Mouse (Mus musculus) heart, adult 2 months (tissue): Measurements from ENCODE around the gene Maff. TPM values are rescaled to one million over a fixed set of nuclear protein-coding genes. Genes with fewer than 3 reads are reported as not detected.

Source experiments
- DNase-seq, 2 experiments: peaks; one replicate each; pipeline ENCODE4 v3.0.0; 2021
- H3K27ac ChIP-seq: fragments of 200-600 bp; 2 replicates; pipeline ENCODE4 v1.8.1; 2022
- H3K27me3 ChIP-seq: fragments of 200-500 bp; 2 replicates; pipeline ENCODE4 v1.6.1; 2012; ENCODE audit warnings: mild to moderate bottlenecking, low read length, inconsistent platforms, mixed read lengths; ENCODE audit not compliant: control insufficient read depth, insufficient read depth
- H3K36me3 ChIP-seq: fragments of 200-500 bp; 2 replicates; pipeline ENCODE4 v1.6.1; 2012; ENCODE audit warnings: low read length, inconsistent platforms; ENCODE audit not compliant: control insufficient read depth, insufficient read depth
- H3K4me1 ChIP-seq: fragments of 200-500 bp; 2 replicates; pipeline ENCODE4 v1.6.1; 2011; ENCODE audit warnings: low read length; ENCODE audit not compliant: control insufficient read depth, insufficient read depth
- H3K4me3 ChIP-seq: fragments of 200-600 bp; 2 replicates; pipeline ENCODE4 v1.8.1; 2022
- H3K79me2 ChIP-seq: fragments of 200-500 bp; replicated peaks from 2 replicates; pipeline ENCODE4 v1.6.1; 2012; ENCODE audit warnings: mild to moderate bottlenecking, inconsistent platforms, low read length, moderate library complexity, mixed read lengths; ENCODE audit not compliant: control insufficient read depth, insufficient read depth
- H3K9ac ChIP-seq: fragments of 200-500 bp; 2 replicates; pipeline ENCODE4 v1.6.1; 2012; ENCODE audit warnings: low read depth, mild to moderate bottlenecking, control low read depth, inconsistent platforms, low read length, mixed read lengths
- CTCF ChIP-seq: fragments of 200-600 bp; IDR thresholded peaks from 2 replicates; pipeline ENCODE4 v1.8.1; 2022; ENCODE audit warnings: antibody characterized with exemption, mild to moderate bottlenecking, moderate library complexity
- EP300 ChIP-seq: fragments of 200-500 bp; IDR thresholded peaks from 2 replicates; pipeline ENCODE4 v1.6.1; 2011; ENCODE audit warnings: low read depth, low read length, control low read depth; ENCODE audit not compliant: insufficient read depth
- POLR2A ChIP-seq: fragments of 200-500 bp; IDR thresholded peaks from 2 replicates; pipeline ENCODE4 v1.6.1; 2011; ENCODE audit warnings: mild to moderate bottlenecking, low read depth, low read length, control low read depth; ENCODE audit not compliant: insufficient read depth
- WGBS: fragments of 180-500 bp; shearing (Covaris S2); methylation state at CpG from one replicate; pipeline ENCODE4 v1.1.7; 2018; 5-methylcytosine and 5-hydroxymethylcytosine counted together
- intact Hi-C: fragments of 180-260 bp; cut with DNase I; formaldehyde crosslinking; loops from one replicate; pipeline ENCODE4 v1.15.1; 2025
- polyA plus RNA-seq: library from polyadenylated mRNA; depleted of rRNA; stranded (reverse); fragments of >200 nt; gene quantifications from 2 replicates; pipeline ENCODE4 v1.2.3, GENCODE M21; 2012
- total RNA-seq, 2 experiments: library from RNA; stranded (reverse); gene quantifications; 2 replicates each; pipeline ENCODE4 v1.2.3; 2021

Maff gene
- total and polyA plus RNA-seq, 3 experiments = 4.3 to 13.7 (median 9.3) TPM

- no peak for TF ChIP-seq POLR2A
- TF ChIP-seq CTCF = no peak
- no peak for TF ChIP-seq EP300
- peaks cover 2% of the 10 kb centered on the region; the same call in 1 of the 2 replicates for H3K4me1 ChIP-seq
- no peaks in the 10 kb centered on the region for H3K27me3 ChIP-seq
- no peak for DNase-seq
- no peaks in the 10 kb centered on the region for H3K36me3 ChIP-seq
- intact Hi-C loops = no loop called here
- no peak overlapping the region for H3K27ac ChIP-seq
- H3K79me2 ChIP-seq = no peaks in the 10 kb centered on the region
- H3K4me3 ChIP-seq = no peak overlapping the region
- no peak overlapping the region for H3K9ac ChIP-seq
- 60% methylated on average over 7 of the region's 7 CpGs for WGBS
Measured at GRCm38 (mm10) chr15:79335061-79335655, 11.3 kb upstream of the Maff start.

- H3K27ac ChIP-seq = no peak overlapping the region
- 68% methylated on average over 5 of the region's 5 CpGs for WGBS
- H3K4me3 ChIP-seq = no peak overlapping the region
- no peaks in the 10 kb centered on the region for H3K36me3 ChIP-seq
- intact Hi-C loops = no loop called here
- DNase-seq = no peak
- H3K27me3 ChIP-seq = no peaks in the 10 kb centered on the region
- no peak overlapping the region for H3K9ac ChIP-seq
- no peaks in the 10 kb centered on the region for H3K4me1 ChIP-seq
- no peak for TF ChIP-seq POLR2A
- TF ChIP-seq EP300 = no peak
- no peak for TF ChIP-seq CTCF
- no peaks in the 10 kb centered on the region for H3K79me2 ChIP-seq
Measured at GRCm38 (mm10) chr15:79338978-79339377, 7.4 kb upstream of the Maff start.

- 65% methylated on average over 6 of the region's 6 CpGs for WGBS
- no peaks in the 10 kb centered on the region for H3K79me2 ChIP-seq
- no peaks in the 10 kb centered on the region for H3K27me3 ChIP-seq
- peak in 1 of 2 experiments; percentile 2 for DNase-seq
- TF ChIP-seq POLR2A = no peak
- no peak for TF ChIP-seq EP300
- no peak for TF ChIP-seq CTCF
- H3K4me3 ChIP-seq = no peak overlapping the region
- H3K27ac ChIP-seq = no peak overlapping the region
- intact Hi-C loops = no loop called here
- H3K36me3 ChIP-seq = no peaks in the 10 kb centered on the region
- H3K9ac ChIP-seq = no peak overlapping the region
- peaks cover 2% of the 10 kb centered on the region; the same call in 1 of the 2 replicates for H3K4me1 ChIP-seq
Measured at GRCm38 (mm10) chr15:79342641-79343337, 3.6 kb upstream of the Maff start.

- no peaks in the 10 kb centered on the region for H3K79me2 ChIP-seq
- H3K36me3 ChIP-seq = no peaks in the 10 kb centered on the region
- TF ChIP-seq CTCF (no peak), EP300 (no peak), POLR2A (no peak)
- H3K4me3 ChIP-seq = no peak overlapping the region
- H3K9ac ChIP-seq = no peak overlapping the region
- H3K27me3 ChIP-seq = no peaks in the 10 kb centered on the region
- WGBS = 86% methylated on average over 4 of the region's 4 CpGs
- intact Hi-C loops = loop anchor here (5.0 kb wide), 1 partner anchor 102 kb away; no protein-coding TSS in a partner anchor
- DNase-seq = no peak
- no peak overlapping the region for H3K27ac ChIP-seq
- H3K4me1 ChIP-seq = peaks cover 6% of the 10 kb centered on the region
Measured at GRCm38 (mm10) chr15:79344627-79345026, 1.8 kb upstream of the Maff start.

- H3K27me3 ChIP-seq = no peaks in the 10 kb centered on the region
- TF ChIP-seq POLR2A (no peak), CTCF (no peak), EP300 (no peak)
- peak; percentile 91 to 92 for DNase-seq
- H3K79me2 ChIP-seq = no peaks in the 10 kb centered on the region
- H3K36me3 ChIP-seq = no peaks in the 10 kb centered on the region
- peak overlapping the region; percentile 80 for H3K9ac ChIP-seq
- intact Hi-C loops = loop anchor here (2.0 to 5.0 kb wide), 2 partner anchors 19 to 105 kb away; partner anchors contain the start of gene Pla2g6
- peak overlapping the region; percentile 94 for H3K27ac ChIP-seq
- peak overlapping the region; percentile 76 for H3K4me3 ChIP-seq
- H3K4me1 ChIP-seq = peaks cover 13% of the 10 kb centered on the region
- under 1% methylated on average over 60 of the region's 61 CpGs for WGBS
Measured at GRCm38 (mm10) chr15:79347165-79347844, 884 bp downstream of the Maff start.
